Mouse (Mus musculus) CH12.LX (cell line): ENCODE measurements around the gene Adora2a. TPM values are rescaled to one million over a fixed set of nuclear protein-coding genes. Genes with fewer than 3 reads are reported as not detected.
A peak's percentile ranks its signal among the peaks of the same experiment; 100 is the strongest.

Experiments
- DNase-seq: peaks from one replicate; pipeline ENCODE4 v3.0.0-alpha.2; 2013; ENCODE audit errors: extremely low read depth
- H3K27ac ChIP-seq: 2 replicates; pipeline ENCODE4 v1.5.1; 2012; ENCODE audit warnings: low read depth, mild to moderate bottlenecking, control low read depth, moderate library complexity; ENCODE audit not compliant: insufficient read depth
- H3K27me3 ChIP-seq: replicated peaks from 2 replicates; pipeline ENCODE3; 2012; ENCODE audit warnings: inconsistent platforms
- H3K36me3 ChIP-seq, 2 experiments: replicated peaks in 1 of 2; 2 replicates each; pipeline versions ENCODE3 to v1.6.1; 2012; ENCODE audit warnings: inconsistent platforms in 1 of 2, low read length in 1 of 2, mild to moderate bottlenecking in 1 of 2, mixed read lengths in 1 of 2, moderate library complexity in 1 of 2; ENCODE audit not compliant: control insufficient read depth in 1 of 2, insufficient read depth in 1 of 2
- H3K4me1 ChIP-seq, 2 experiments: 2 replicates each; pipeline ENCODE4 v1.6.1; 2012; ENCODE audit warnings: inconsistent platforms in 1 of 2, moderate library complexity in 1 of 2; ENCODE audit not compliant: insufficient read depth in 2 of 2, control insufficient read depth in 1 of 2
- H3K4me2 ChIP-seq: 2 replicates; pipeline ENCODE4 v1.6.1; 2012; ENCODE audit warnings: low read depth, mild to moderate bottlenecking, control low read depth; ENCODE audit not compliant: poor library complexity, insufficient read depth, severe bottlenecking
- H3K4me3 ChIP-seq, 3 experiments: fragments of 150-350 bp in 1 of 3; sonication (generic) in 1 of 3; replicated peaks in 1 of 3; 2 replicates each; pipeline versions ENCODE3 to v1.5.1; 2011 to 2012; ENCODE audit warnings: low read depth in 2 of 3, low read length in 2 of 3, mild to moderate bottlenecking in 2 of 3, moderate library complexity in 2 of 3, control low read depth in 1 of 3, improper control_type of control experiment in 1 of 3, inconsistent platforms in 1 of 3, mixed read lengths in 1 of 3; ENCODE audit not compliant: poor library complexity in 1 of 3
- H3K79me2 ChIP-seq: replicated peaks from 2 replicates; pipeline ENCODE4 v1.6.1; 2012; ENCODE audit warnings: mild to moderate bottlenecking, moderate library complexity; ENCODE audit not compliant: control insufficient read depth, poor library complexity, insufficient read depth, severe bottlenecking; ENCODE audit errors: extremely low read depth
- H3K9ac ChIP-seq: 2 replicates; pipeline ENCODE4 v1.6.1; 2012; ENCODE audit warnings: low read depth, mild to moderate bottlenecking, control low read depth, moderate library complexity; ENCODE audit not compliant: insufficient read depth
- H3K9me3 ChIP-seq: replicated peaks from 2 replicates; pipeline ENCODE3; 2012; ENCODE audit warnings: low read length, inconsistent platforms, mixed read lengths
- CHD1 ChIP-seq: IDR thresholded peaks from 2 replicates; pipeline ENCODE4 v1.6.1; 2012; ENCODE audit warnings: low read depth, low read length, improper control_type of control experiment, inconsistent platforms
- ELF1 ChIP-seq: IDR thresholded peaks from 2 replicates; pipeline ENCODE4 v1.6.1; 2014; ENCODE audit warnings: low read depth, mild to moderate bottlenecking, inconsistent platforms, low read length, improper control_type of control experiment
- EP300 ChIP-seq: IDR thresholded peaks from 2 replicates; pipeline ENCODE4 v1.6.1; 2011; ENCODE audit warnings: low read length, improper control_type of control experiment
- ETS1 ChIP-seq: conservative IDR thresholded peaks from 2 replicates; pipeline ENCODE4 v1.6.1; 2012; ENCODE audit warnings: low read depth, mild to moderate bottlenecking, inconsistent platforms, low read length, improper control_type of control experiment, moderate library complexity
- HCFC1 ChIP-seq: IDR thresholded peaks from 2 replicates; pipeline ENCODE4 v1.6.1; 2012; ENCODE audit warnings: low read depth, mild to moderate bottlenecking, inconsistent platforms, low read length, improper control_type of control experiment
- JUN ChIP-seq: IDR thresholded peaks from 2 replicates; pipeline ENCODE4 v1.6.1; 2011; ENCODE audit warnings: low read depth, mild to moderate bottlenecking, low read length, improper control_type of control experiment, moderate library complexity; ENCODE audit not compliant: insufficient read depth
- MAFK ChIP-seq: IDR thresholded peaks from 2 replicates; pipeline ENCODE4 v1.6.1; 2011; ENCODE audit warnings: low read length, improper control_type of control experiment; ENCODE audit not compliant: insufficient replicate concordance
- MAZ ChIP-seq: IDR thresholded peaks from 2 replicates; pipeline ENCODE4 v1.6.1; 2012; ENCODE audit warnings: low read depth, mild to moderate bottlenecking, inconsistent platforms, low read length, improper control_type of control experiment, moderate library complexity
- MXI1 ChIP-seq: IDR thresholded peaks from 2 replicates; pipeline ENCODE4 v1.6.1; 2011; ENCODE audit warnings: mild to moderate bottlenecking, low read depth, low read length, improper control_type of control experiment
- NELFE ChIP-seq: IDR thresholded peaks from 2 replicates; pipeline ENCODE4 v1.6.1; 2011; ENCODE audit warnings: low read depth, low read length, improper control_type of control experiment
- PAX5 ChIP-seq: IDR thresholded peaks from 2 replicates; pipeline ENCODE4 v1.6.1; 2012; ENCODE audit warnings: low read length, inconsistent platforms, mixed read lengths
- POLR2A ChIP-seq: IDR thresholded peaks from 2 replicates; pipeline ENCODE4 v1.6.1; 2011; ENCODE audit warnings: low read depth, mild to moderate bottlenecking, improper control_type of control experiment, low read length
- RAD21 ChIP-seq: IDR thresholded peaks from 2 replicates; pipeline ENCODE4 v1.6.1; 2011; ENCODE audit warnings: low read depth, mild to moderate bottlenecking, low read length, improper control_type of control experiment, moderate library complexity
- RCOR1 ChIP-seq: conservative IDR thresholded peaks from 2 replicates; pipeline ENCODE4 v1.6.1; 2012; ENCODE audit warnings: low read depth, mild to moderate bottlenecking, inconsistent platforms, low read length, improper control_type of control experiment
- SIN3A ChIP-seq: IDR thresholded peaks from 2 replicates; pipeline ENCODE4 v1.6.1; 2012; ENCODE audit warnings: low read length, improper control_type of control experiment, inconsistent platforms
- SMC3 ChIP-seq: IDR thresholded peaks from 2 replicates; pipeline ENCODE4 v1.6.1; 2011; ENCODE audit warnings: low read depth, low read length, improper control_type of control experiment
- TBP ChIP-seq: conservative IDR thresholded peaks from 2 replicates; pipeline ENCODE4 v1.6.1; 2011; ENCODE audit warnings: low read depth, low read length, improper control_type of control experiment
- TCF12 ChIP-seq: IDR thresholded peaks from 2 replicates; pipeline ENCODE4 v1.6.1; 2014; ENCODE audit warnings: low read depth, mild to moderate bottlenecking, inconsistent platforms, low read length, improper control_type of control experiment
- USF1 ChIP-seq: IDR thresholded peaks from 2 replicates; pipeline ENCODE4 v1.6.1; 2014; ENCODE audit warnings: low read depth, mild to moderate bottlenecking, inconsistent platforms, low read length, improper control_type of control experiment
- USF2 ChIP-seq: conservative IDR thresholded peaks from 2 replicates; pipeline ENCODE4 v1.6.1; 2011; ENCODE audit warnings: low read depth, low read length, improper control_type of control experiment
- ZC3H11A ChIP-seq: IDR thresholded peaks from 2 replicates; pipeline ENCODE4 v1.6.1; 2012; ENCODE audit warnings: low read depth, mild to moderate bottlenecking, inconsistent platforms, low read length, improper control_type of control experiment
- ZKSCAN1 ChIP-seq: IDR thresholded peaks from 2 replicates; pipeline ENCODE4 v1.6.1; 2012; ENCODE audit warnings: low read depth, inconsistent platforms, low read length, improper control_type of control experiment, borderline replicate concordance
- ZMIZ1 ChIP-seq: IDR thresholded peaks from 2 replicates; pipeline ENCODE4 v1.6.1; 2012; ENCODE audit warnings: low read depth, mild to moderate bottlenecking, inconsistent platforms, low read length, improper control_type of control experiment
- ZNF384 ChIP-seq: IDR thresholded peaks from 2 replicates; pipeline ENCODE4 v1.6.1; 2012; ENCODE audit warnings: low read depth, low read length, improper control_type of control experiment, inconsistent platforms
- dilution Hi-C: fragments of 300-500 bp; cut with MboI; formaldehyde crosslinking; loops from 2 replicates; pipeline ENCODE4 v1.14.3; 2020; ENCODE audit warnings: low sequenced_read_pairs; ENCODE audit not compliant: extremely low pct_unique_long_range_greater_than_20kb, extremely low pct_ligation_motif_present
- in situ Hi-C: fragments of 300-500 bp; cut with MboI; formaldehyde crosslinking; loops from 3 replicates; pipeline ENCODE4 v1.14.3; 2019; ENCODE audit warnings: low sequenced_read_pairs, low pct_ligation_motif_present, low pct_unique_long_range_greater_than_20kb, mixed read lengths
- polyA plus RNA-seq: library from polyadenylated mRNA; unstranded; fragments of >175 nt; gene quantifications from 2 replicates; pipeline ENCODE4 v1.2.1, GENCODE M21; 2012; ENCODE audit warnings: low read depth; ENCODE audit not compliant: insufficient read length
- total RNA-seq, 2 experiments: library from RNA; depleted of rRNA; stranded (reverse); fragments of 300-350 nt in 1 of 2; fragments of >200 nt in 1 of 2; gene quantifications; 2 replicates each; pipeline ENCODE4 v1.2.3; 2012 to 2014

Gene Adora2a
- total and polyA plus RNA-seq, 3 experiments, result 3.2 to 14.4 (median 7.6) TPM

DNA sequence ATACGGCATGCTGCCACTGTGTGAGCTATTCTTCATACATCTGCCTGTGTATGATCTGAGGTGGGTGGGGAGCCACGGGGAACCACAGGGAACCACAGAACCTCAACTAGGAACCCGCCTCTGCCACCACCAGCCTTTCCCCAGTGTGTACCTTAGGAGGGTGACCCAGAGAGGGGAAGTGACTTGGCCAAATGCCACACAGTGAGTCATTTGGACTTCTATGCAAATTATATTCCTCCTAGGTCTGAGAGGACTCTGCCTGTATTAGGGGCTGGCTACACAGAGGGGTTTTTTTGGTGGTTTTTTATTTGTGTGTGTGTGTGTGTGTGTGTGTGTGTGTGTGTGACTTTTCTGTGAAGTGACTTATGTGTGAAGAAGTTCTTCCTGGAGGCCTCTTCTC, 9.9 kb downstream of the Adora2a start (continued):
- TF ChIP-seq NELFE (no peak), RCOR1 (peak; percentile 88; the same call in 1 of the 2 replicates), HCFC1 (peak; percentile 53), RAD21 (no peak; the same call in 1 of the 2 replicates), ELF1 (peak; percentile 63), USF2 (no peak), ZC3H11A (no peak)
- TF ChIP-seq, all 38 proteins: peak for 21

DNA sequence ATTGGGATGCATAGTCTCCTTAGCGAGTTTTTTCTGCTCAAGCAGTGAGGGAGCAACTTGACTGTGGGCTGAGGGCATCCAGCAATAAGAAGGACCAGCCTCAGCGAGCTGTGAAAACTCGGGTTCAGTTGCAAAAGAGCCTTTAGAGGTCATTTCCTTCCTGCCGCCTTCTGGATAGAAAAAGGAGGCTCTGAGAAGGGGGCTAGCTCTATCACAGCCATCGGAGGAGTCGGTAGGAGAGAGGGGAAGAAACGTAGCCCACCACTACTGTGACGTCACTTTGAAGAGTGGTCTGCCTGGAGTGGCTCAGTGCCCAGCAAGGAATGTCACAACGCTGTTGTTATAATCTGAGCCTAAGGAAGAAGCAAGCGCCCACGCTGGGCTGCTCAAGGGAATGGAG, 10.4 kb downstream of the Adora2a start:
- H3K4me2 ChIP-seq, result peak overlapping the region; percentile 64
- no peaks in the 10 kb centered on the region for H3K27me3 ChIP-seq
- dilution Hi-C loops, result no loop called here
- no peak overlapping the region for H3K4me3 ChIP-seq
- no peaks in the 10 kb centered on the region; the same call in none of the 2 replicates for H3K79me2 ChIP-seq
- no peaks in the 10 kb centered on the region for H3K9me3 ChIP-seq
- no peak for DNase-seq
- no peak for TF ChIP-seq POLR2A
- no peak for TF ChIP-seq SIN3A
- TF ChIP-seq, all 38 proteins: peak for 0
- Histone ChIP-seq H3K27ac (peak overlapping the region; percentile 67), H3K9ac (peak overlapping the region; percentile 49), H3K4me1 (peaks cover 74 to 95% of the 10 kb centered on the region in 2 experiments), H3K36me3 (peaks cover 17 to 48% of the 10 kb centered on the region in 2 experiments)
- in situ Hi-C loops, result no loop called here

DNA sequence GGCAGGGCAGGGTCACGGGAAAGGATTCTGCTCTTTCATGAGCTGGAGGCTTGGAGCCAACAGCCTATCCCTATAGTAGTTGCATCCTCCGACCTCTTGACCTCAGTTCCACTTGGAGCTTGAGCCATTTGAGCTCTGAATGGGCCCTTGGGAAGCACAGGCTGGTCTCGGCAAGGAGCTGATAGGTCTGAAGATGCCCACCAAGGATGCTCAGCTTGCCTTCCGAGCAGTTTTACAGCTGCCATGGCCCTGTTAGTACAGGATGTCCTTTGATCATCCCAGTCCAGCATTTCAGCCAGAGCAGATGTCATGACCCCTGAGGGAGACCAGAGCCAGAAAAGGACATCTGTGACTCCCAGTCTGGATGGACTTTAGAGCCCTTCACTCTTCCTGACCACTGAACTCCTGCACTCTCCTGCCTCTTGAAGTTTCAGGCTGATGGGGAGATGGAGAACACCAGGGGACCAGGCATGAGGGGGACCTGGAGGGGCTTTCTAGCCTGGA, 11.6 kb downstream of the Adora2a start:
- H3K27me3 ChIP-seq, result no peaks in the 10 kb centered on the region
- no peak overlapping the region for H3K4me2 ChIP-seq
- DNase-seq, result no peak
- peaks cover 69 to 94% of the 10 kb centered on the region in 2 experiments for H3K4me1 ChIP-seq
- no peak overlapping the region for H3K27ac ChIP-seq
- no peak for TF ChIP-seq ZMIZ1
- no peak for TF ChIP-seq TCF12
- dilution Hi-C loops (no loop called here), in situ Hi-C loops (no loop called here)
- H3K79me2 ChIP-seq, result no peaks in the 10 kb centered on the region; the same call in none of the 2 replicates
- H3K9me3 ChIP-seq, result no peaks in the 10 kb centered on the region
- no peak overlapping the region for H3K4me3 ChIP-seq
- H3K9ac ChIP-seq, result no peak overlapping the region
- peaks cover 28 to 55% of the 10 kb centered on the region in 2 experiments for H3K36me3 ChIP-seq

DNA sequence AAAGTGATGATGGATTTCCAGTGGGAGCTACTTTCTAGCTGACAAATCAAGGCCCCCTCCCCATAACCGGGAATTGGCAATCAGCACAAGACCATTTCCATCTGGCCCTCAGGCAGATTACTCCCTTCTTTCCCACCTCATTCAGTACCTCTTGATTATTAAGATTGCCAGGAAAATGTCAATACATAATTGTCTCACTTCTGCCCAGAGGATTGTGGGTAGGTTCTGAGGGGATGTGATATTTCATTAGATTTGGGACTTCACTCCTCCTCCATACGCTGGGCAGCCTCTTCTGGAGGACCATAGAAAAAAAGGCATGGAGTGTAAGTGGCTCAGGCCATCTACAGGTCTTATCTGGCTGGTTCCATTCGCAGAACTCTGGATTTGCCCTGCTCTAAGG, 15.6 kb downstream of the Adora2a start:
- no peaks in the 10 kb centered on the region; the same call in 1 of the 2 replicates for H3K79me2 ChIP-seq
- dilution Hi-C loops, result no loop called here
- H3K27me3 ChIP-seq, result no peaks in the 10 kb centered on the region
- TF ChIP-seq EP300 (no peak), ETS1 (no peak), USF1 (no peak), NELFE (no peak), MAFK (no peak), PAX5 (no peak), ZKSCAN1 (no peak), TCF12 (no peak), ZC3H11A (no peak), JUN (no peak), ZMIZ1 (no peak), MXI1 (no peak), RCOR1 (no peak), ZNF384 (no peak), CHD1 (no peak), SMC3 (no peak), MAZ (no peak), HCFC1 (no peak), TBP (no peak)
- TF ChIP-seq, all 38 proteins: peak for 0
- H3K9ac ChIP-seq, result no peak overlapping the region
- H3K4me3 ChIP-seq, result no peak overlapping the region
- no peak overlapping the region for H3K4me2 ChIP-seq
- no peak for DNase-seq
- in situ Hi-C loops, result no loop called here
- peaks cover 35 to 65% of the 10 kb centered on the region in 2 experiments for H3K4me1 ChIP-seq
- peaks cover 36 to 62% of the 10 kb centered on the region in 2 experiments for H3K36me3 ChIP-seq
- H3K9me3 ChIP-seq, result no peaks in the 10 kb centered on the region
- no peak overlapping the region for H3K27ac ChIP-seq
